In the genomic region with DNA sequence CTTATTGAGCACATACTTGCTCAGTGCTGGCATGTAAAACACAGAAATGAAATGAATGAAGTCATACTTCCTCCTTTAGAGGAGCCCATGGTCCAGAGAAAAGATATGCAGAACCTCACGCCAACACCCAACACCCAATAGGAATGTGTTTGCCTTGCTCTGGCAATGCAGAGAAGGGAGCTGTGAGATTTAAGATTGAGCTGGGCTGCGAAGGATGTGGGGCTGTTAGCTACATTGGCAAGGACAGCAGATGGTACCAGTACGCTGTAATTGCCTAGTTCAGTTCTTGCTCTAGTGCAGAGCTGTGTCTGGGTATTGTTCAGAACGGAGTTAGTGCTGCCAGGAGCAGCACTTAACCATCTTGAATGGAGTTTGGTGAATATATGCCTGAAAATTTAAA, we compare ENCODE assay signal across 12 mouse cellular contexts. TPM values are rescaled to one million over a fixed set of nuclear protein-coding genes. Genes with fewer than 3 reads are reported as not detected.
A peak's percentile ranks its signal among the peaks of the same experiment; 100 is the strongest.
DNase-seq lines count a peak whose midpoint lies in the region; ATAC-seq and TF ChIP-seq lines count a peak whose summit lies in the region.
"Had no signal": no experiment of that assay in that cellular context is flagged by ENCODE, and none has a peak within 500 bp of the region (broad histone marks: within the 10 kb centered on the region; RNA-seq: fewer than 3 reads in every experiment).

No protein-coding gene starts in this region.

- H3K4me2 ChIP-seq in forebrain, embryonic 13.5 days: no peak overlapping the region
- no peak overlapping the region for H3K4me2 ChIP-seq in midbrain, postnatal 0 days (ENCODE audit: low read depth, low read length, poor library complexity, severe bottlenecking)
- H3K4me2 ChIP-seq in intestine, postnatal 0 days (replicated peaks; ENCODE audit: low read depth): no peak overlapping the region
- no peak overlapping the region for H3K4me2 ChIP-seq in heart, embryonic 11.5 days
- H3K4me2 ChIP-seq: kidney, embryonic 15.5 days; lung, embryonic 15.5 days had no signal

- no peaks in the 10 kb centered on the region for H3K27me3 ChIP-seq in forebrain, embryonic 13.5 days
- H3K27me3 ChIP-seq in midbrain, postnatal 0 days (ENCODE audit: insufficient read depth, low read length): no peaks in the 10 kb centered on the region
- no peaks in the 10 kb centered on the region for H3K27me3 ChIP-seq in intestine, postnatal 0 days (replicated peaks; ENCODE audit: control insufficient read depth, insufficient read depth, low read length)
- H3K27me3 ChIP-seq in heart, embryonic 11.5 days (ENCODE audit: control insufficient read depth, insufficient read depth, low read length): no peaks in the 10 kb centered on the region
- H3K27me3 ChIP-seq: kidney, embryonic 15.5 days; lung, embryonic 15.5 days had no signal

- peak overlapping the region; percentile 88 for H3K27ac ChIP-seq in left cerebral cortex, adult 2 months
- H3K27ac ChIP-seq in forebrain, embryonic 13.5 days: peak overlapping the region; percentile 87
- peak overlapping the region; percentile 89 for H3K27ac ChIP-seq in layer of hippocampus, adult 2 months
- peak overlapping the region; percentile 79; the same call in 1 of the 2 replicates for H3K27ac ChIP-seq in midbrain, postnatal 0 days (ENCODE audit: low read depth, low read length)
- H3K27ac ChIP-seq in intestine, postnatal 0 days (ENCODE audit: low read depth, low read length): no peak overlapping the region
- no peak overlapping the region for H3K27ac ChIP-seq in heart, embryonic 11.5 days (ENCODE audit: low read depth, low read length)
- H3K27ac ChIP-seq: kidney, embryonic 15.5 days; lung, embryonic 15.5 days had no signal

- no peaks in the 10 kb centered on the region for H3K36me3 ChIP-seq in forebrain, embryonic 13.5 days (ENCODE audit: poor library complexity, severe bottlenecking)
- H3K36me3 ChIP-seq in midbrain, postnatal 0 days (ENCODE audit: insufficient read depth, low read length): no peaks in the 10 kb centered on the region
- H3K36me3 ChIP-seq in intestine, postnatal 0 days (ENCODE audit: control insufficient read depth, insufficient read depth): no peaks in the 10 kb centered on the region
- no peaks in the 10 kb centered on the region for H3K36me3 ChIP-seq in heart, embryonic 11.5 days (ENCODE audit: control insufficient read depth, insufficient read depth, low read length)
- H3K36me3 ChIP-seq: kidney, embryonic 15.5 days; lung, embryonic 15.5 days had no signal

- no peak overlapping the region for H3K4me3 ChIP-seq in left cerebral cortex, adult 2 months
- H3K4me3 ChIP-seq in forebrain, embryonic 13.5 days: no peak overlapping the region
- H3K4me3 ChIP-seq in layer of hippocampus, adult 2 months: no peak overlapping the region
- H3K4me3 ChIP-seq in midbrain, postnatal 0 days (ENCODE audit: low read depth, low read length): no peak overlapping the region
- H3K4me3 ChIP-seq in intestine, postnatal 0 days (ENCODE audit: low read depth, low read length): no peak overlapping the region
- no peak overlapping the region for H3K4me3 ChIP-seq in heart, embryonic 11.5 days (ENCODE audit: low read depth, low read length)
- H3K4me3 ChIP-seq: kidney, embryonic 15.5 days; lung, embryonic 15.5 days had no signal

- 62% methylated on average over 4 of the region's 4 CpGs for WGBS in forebrain, embryonic 13.5 days
- WGBS in midbrain, postnatal 0 days: 73% methylated on average over 4 of the region's 4 CpGs
- 82% methylated on average over 4 of the region's 4 CpGs for WGBS in intestine, postnatal 0 days
- WGBS in heart, embryonic 11.5 days (ENCODE audit: insufficient replicate concordance): 76% methylated on average over 4 of the region's 4 CpGs

- intact Hi-C loops in left cerebral cortex, adult 2 months (cut with DNase I): loop anchor here (2.0 to 5.0 kb wide), 2 partner anchors 45 to 55 kb away; no protein-coding TSS in a partner anchor

- no peak for TF ChIP-seq CTCF in left cerebral cortex, adult 2 months (IDR thresholded peaks at IDR 0.05)
- no peak for TF ChIP-seq CTCF in layer of hippocampus, adult 2 months (conservative IDR thresholded peaks at IDR 0.05)
- TF ChIP-seq CTCF in midbrain, postnatal 0 days (IDR thresholded peaks at IDR 0.05): no peak
- no peak for TF ChIP-seq CTCF in intestine, postnatal 0 days (IDR thresholded peaks at IDR 0.05; ENCODE audit: low read depth)

- no peak for ATAC-seq in forebrain, embryonic 13.5 days
- no peak for ATAC-seq in midbrain, postnatal 0 days (ENCODE audit: low FRiP score)
- no peak for ATAC-seq in intestine, postnatal 0 days
- ATAC-seq in heart, embryonic 11.5 days (replicated peaks; ENCODE audit: insufficient number of reproducible peaks, low FRiP score, low TSS enrichment): no peak

- no peaks in the 10 kb centered on the region for H3K9me3 ChIP-seq in forebrain, embryonic 13.5 days (replicated peaks)
- H3K9me3 ChIP-seq in midbrain, postnatal 0 days (ENCODE audit: low read length): no peaks in the 10 kb centered on the region
- H3K9me3 ChIP-seq in intestine, postnatal 0 days (ENCODE audit: control insufficient read depth): no peaks in the 10 kb centered on the region
- no peaks in the 10 kb centered on the region for H3K9me3 ChIP-seq in heart, embryonic 11.5 days (replicated peaks; ENCODE audit: control insufficient read depth, low read length)
- H3K9me3 ChIP-seq: kidney, embryonic 15.5 days; lung, embryonic 15.5 days had no signal

- peaks cover 46% of the 10 kb centered on the region for H3K4me1 ChIP-seq in forebrain, embryonic 13.5 days
- peaks cover 1% of the 10 kb centered on the region; the same call in 1 of the 2 replicates for H3K4me1 ChIP-seq in midbrain, postnatal 0 days (ENCODE audit: insufficient read depth, low read length)
- no peaks in the 10 kb centered on the region for H3K4me1 ChIP-seq in intestine, postnatal 0 days (replicated peaks; ENCODE audit: control insufficient read depth, insufficient read depth, low read length)
- no peaks in the 10 kb centered on the region; the same call in 1 of the 2 replicates for H3K4me1 ChIP-seq in heart, embryonic 11.5 days (ENCODE audit: control insufficient read depth, insufficient read depth, low read length)
- H3K4me1 ChIP-seq: kidney, embryonic 15.5 days; lung, embryonic 15.5 days had no signal

- no peak overlapping the region for H3K9ac ChIP-seq in forebrain, embryonic 13.5 days
- H3K9ac ChIP-seq in midbrain, postnatal 0 days (replicated peaks; ENCODE audit: low read length, poor library complexity, severe bottlenecking): no peak overlapping the region
- H3K9ac ChIP-seq in intestine, postnatal 0 days (ENCODE audit: low read depth, low read length): no peak overlapping the region
- no peak overlapping the region for H3K9ac ChIP-seq in heart, embryonic 11.5 days (ENCODE audit: low read depth, low read length)
- H3K9ac ChIP-seq: kidney, embryonic 15.5 days; lung, embryonic 15.5 days had no signal

- peak in 1 of 2 experiments; percentile 36 for DNase-seq in left cerebral cortex, adult 2 months (ENCODE audit: extremely low spot score in 1 of 2, low spot score in 2 of 2)
- DNase-seq in left cerebral cortex, adult 11 months (ENCODE audit: low spot score): no peak
- peak in 1 of 2 experiments; percentile 61 for DNase-seq in layer of hippocampus, adult 2 months (ENCODE audit: low spot score in 2 of 2)
- DNase-seq in midbrain, postnatal 0 days (ENCODE audit: low spot score): peak; percentile 28
- no peak for DNase-seq in kidney, postnatal 14 days
- DNase-seq: gastrocnemius, postnatal 25 days; heart, postnatal 10 days had no signal

RNA-seq across cellular contexts. Expression of gene Syn2, which starts 12.5 kb away (rescaled TPM):
- 100 to 1,000 TPM; 445 to 453 TPM for total RNA-seq in left cerebral cortex, adult 2 months (2021)
- polyA plus RNA-seq in forebrain, embryonic 13.5 days (2015; fragmentation: Nextera tagmentation; extraction: Ambion mirVana): 15.6 and 18.3 TPM in 2 replicates
- total RNA-seq in layer of hippocampus, adult 2 months (2021): 100 to 1,000 TPM; 564 to 608 TPM
- 134 and 145 TPM in 2 replicates for total RNA-seq in midbrain, postnatal 0 days (2014; rRNA removed)
- polyA plus RNA-seq in midbrain, postnatal 0 days (2015; fragmentation: Nextera tagmentation; extraction: Ambion mirVana): 89.5 and 95.2 TPM in 2 replicates
- polyA plus RNA-seq in intestine, postnatal 0 days (2015; fragmentation: Nextera tagmentation; extraction: Ambion mirVana): 4.7 and 4.9 TPM in 2 replicates
- 0.99 and 1.1 TPM in 2 replicates for polyA plus RNA-seq in heart, embryonic 11.5 days (2014; fragmentation: Nextera tagmentation; extraction: Ambion mirVana)

Comparison
In these comparisons a context has a peak if more than half of its experiments do, and no peak if none do; other contexts are left out.
1. H3K27ac ChIP-seq: peak in left cerebral cortex, adult 2 months (single experiment), forebrain, embryonic 13.5 days (single experiment), layer of hippocampus, adult 2 months (single experiment) and midbrain, postnatal 0 days (single experiment); none in intestine, postnatal 0 days (single experiment) and heart, embryonic 11.5 days (single experiment).